Mouse (Mus musculus) cerebellum, adult (tissue): ENCODE measurements around the gene Rpl36.

Source experiments
- ATAC-seq: cut with Nextera tagmentation; 2 replicates; pipeline ENCODE4 v1.9.2; 2017; ENCODE audit warnings: mild to moderate bottlenecking, moderate library complexity, mixed read lengths; ENCODE audit not compliant: insufficient number of reproducible peaks, low FRiP score, low TSS enrichment

The Rpl36 gene

DNA sequence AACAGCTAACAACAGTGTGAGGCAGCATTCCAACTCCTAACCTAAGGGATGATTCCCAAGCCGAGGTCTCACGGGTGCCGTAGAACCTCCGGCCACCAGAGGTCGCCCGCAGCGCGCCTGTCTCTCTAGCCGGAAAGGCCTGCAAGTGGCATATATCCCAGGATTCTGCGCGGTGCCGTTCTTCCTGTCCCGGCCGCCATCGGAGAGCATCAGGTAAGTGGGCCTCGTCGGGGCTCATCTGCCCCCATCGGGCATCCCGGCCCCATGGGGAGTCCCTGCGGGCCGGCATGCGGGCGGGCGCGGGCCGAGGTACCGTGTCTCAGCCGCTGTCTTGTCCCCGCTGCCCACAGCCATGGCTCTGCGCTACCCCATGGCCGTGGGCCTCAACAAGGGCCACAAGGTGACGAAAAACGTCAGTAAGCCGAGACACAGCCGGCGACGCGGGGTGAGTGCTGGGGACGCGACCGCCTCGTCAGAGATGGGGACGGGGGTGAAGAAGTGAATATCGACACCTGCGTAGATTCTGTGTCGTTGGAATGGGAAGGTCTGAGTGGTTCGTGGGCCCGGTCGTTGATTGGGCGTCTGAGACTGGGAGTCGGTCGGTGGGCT, at the start of gene Rpl36:
TSS of gene Rpl36 (plus strand) at position 181 of the 609 bp plus-strand sequence.
- ATAC-seq: peak; percentile 45; the same call in 1 of the 2 replicates

DNA sequence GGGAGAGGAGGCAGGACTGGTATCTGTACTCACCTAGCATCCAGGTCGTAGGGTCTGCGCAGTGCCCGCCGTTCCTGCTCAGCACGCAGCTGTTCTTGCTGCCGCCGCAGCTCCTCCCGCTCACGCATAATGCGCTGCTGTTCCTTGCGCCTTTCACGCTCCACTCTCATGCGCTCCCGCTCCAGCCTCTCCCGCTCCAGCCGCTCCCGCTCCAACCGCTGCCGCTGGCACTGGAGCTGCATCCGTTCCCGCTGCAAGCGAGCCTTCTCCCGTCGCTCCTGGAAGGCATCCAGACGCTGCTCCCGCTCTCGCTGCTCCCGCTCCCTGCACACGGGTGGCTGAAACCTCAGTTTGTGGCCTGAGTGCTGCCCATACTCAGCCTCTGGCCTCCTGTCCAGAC, 46.9 kb upstream of the Rpl36 start:
- no peak for ATAC-seq

GRCm38 (mm10) chr17:56566918-56567317, 46.3 kb upstream of the Rpl36 start:
- no peak for ATAC-seq

DNA sequence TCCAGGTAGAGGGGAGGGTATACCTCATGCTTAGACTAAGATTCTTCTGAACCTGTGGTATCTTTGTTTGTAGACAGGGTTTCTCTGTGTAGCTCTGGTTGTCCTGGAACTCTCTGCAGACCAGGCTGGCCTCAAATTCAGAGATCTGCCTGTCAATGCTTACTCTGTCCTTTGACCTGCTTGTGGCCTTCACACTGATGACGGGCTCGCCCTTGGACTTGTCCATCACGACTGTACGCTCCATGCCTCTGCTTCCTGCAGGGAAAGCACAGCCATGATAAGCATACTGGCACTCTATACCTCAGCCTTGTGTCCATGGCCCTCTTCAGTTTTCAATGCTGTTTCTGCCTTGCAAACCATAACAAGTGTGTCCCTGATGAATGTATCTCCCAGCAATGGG, 45.8 kb upstream of the Rpl36 start:
- ATAC-seq: no peak

DNA sequence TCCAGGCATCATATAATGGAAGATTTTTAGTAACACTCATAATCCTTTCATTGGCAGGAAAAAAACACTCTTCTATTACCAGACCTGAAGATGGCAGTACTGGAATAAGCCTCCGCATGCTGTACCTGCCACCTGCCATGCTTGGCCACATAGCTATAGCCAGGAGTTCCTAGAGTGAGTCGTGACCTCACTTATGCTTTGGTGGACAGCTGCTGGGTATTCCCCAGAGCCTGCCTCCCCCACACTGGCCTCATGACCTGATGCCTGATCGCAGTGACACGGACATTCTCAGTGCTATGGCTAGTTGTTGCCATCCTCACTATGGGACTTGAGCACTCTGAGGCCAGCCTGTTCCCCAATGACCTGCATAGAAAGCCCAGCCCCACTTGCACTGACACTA, 42.9 kb upstream of the Rpl36 start:
- ATAC-seq: no peak

GRCm38 (mm10) chr17:56572154-56572553, 41.1 kb upstream of the Rpl36 start:
- no peak for ATAC-seq

GRCm38 (mm10) chr17:56572939-56573338, 40.3 kb upstream of the Rpl36 start:
- no peak for ATAC-seq

DNA sequence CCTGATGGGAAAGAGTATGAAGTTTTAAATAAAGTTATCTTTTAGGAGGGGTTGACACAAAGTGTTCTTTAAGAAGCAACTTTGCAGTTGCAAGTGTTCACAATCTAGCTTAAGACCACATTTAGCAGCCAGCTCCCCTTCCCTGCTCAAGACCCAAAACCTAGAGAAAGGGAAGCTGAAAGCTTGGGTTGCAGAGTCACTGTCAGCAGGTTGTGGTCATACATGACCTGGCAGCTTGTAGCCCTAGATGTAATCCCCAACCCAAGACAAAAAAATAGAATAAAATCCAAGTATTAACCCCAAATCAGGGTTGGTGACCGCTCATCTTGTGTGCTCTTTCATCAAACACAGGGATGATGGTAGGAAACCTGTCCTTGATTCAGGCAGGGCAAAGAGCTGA, 30.1 kb upstream of the Rpl36 start:
- ATAC-seq: no peak

- no peak for ATAC-seq
Measured at GRCm38 (mm10) chr17:56583611-56584256, 29.5 kb upstream of the Rpl36 start.

GRCm38 (mm10) chr17:56584257-56585130, 28.7 kb upstream of the Rpl36 start, which contains the start of the genes Safb2 and Safb:
Gene Safb2 (minus strand): TSS chr17:56584585.
Gene Safb (plus strand): TSS chr17:56584825.
- ATAC-seq: peak; percentile 77

DNA sequence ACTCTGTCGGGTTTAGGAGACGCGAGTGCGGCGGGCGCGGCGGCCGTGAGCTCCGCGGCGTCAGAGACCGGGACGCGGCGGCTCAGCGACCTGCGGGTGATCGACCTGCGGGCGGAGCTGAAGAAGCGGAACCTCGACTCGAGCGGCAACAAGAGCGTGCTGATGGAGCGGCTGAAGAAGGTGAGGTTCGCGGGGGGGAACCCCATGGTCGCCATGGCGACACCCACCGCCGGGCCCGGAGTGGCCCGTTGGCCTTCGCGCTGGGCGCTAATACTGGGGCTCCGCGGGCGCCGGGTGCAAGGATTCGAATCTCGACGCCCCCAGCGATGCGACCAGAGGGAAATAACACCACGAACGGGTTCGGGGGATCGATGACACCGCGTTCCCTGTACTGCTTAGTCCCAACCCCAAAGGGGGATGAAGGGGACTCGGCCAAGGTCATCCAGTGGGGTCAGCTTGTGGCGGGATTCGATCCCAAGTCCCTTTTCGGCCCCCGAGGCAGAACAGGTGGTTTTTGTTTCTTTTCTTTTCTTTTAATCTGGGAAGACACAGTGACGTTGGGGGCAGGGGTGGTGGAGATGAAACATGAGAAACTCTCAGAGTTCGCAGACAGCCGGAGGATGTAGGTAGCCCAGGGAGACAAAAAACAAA, 27.9 kb upstream of the Rpl36 start:
- ATAC-seq: peak; percentile 29; the same call in 1 of the 2 replicates

- no peak for ATAC-seq
Measured at GRCm38 (mm10) chr17:56587773-56588172, 25.4 kb upstream of the Rpl36 start.

GRCm38 (mm10) chr17:56588921-56589320, 24.3 kb upstream of the Rpl36 start:
- no peak for ATAC-seq

GRCm38 (mm10) chr17:56592553-56592952, 20.7 kb upstream of the Rpl36 start:
- ATAC-seq: no peak

GRCm38 (mm10) chr17:56593527-56594271, 19.5 kb upstream of the Rpl36 start:
- ATAC-seq: no peak

GRCm38 (mm10) chr17:56603186-56604069, 9.8 kb upstream of the Rpl36 start:
- ATAC-seq: no peak

DNA sequence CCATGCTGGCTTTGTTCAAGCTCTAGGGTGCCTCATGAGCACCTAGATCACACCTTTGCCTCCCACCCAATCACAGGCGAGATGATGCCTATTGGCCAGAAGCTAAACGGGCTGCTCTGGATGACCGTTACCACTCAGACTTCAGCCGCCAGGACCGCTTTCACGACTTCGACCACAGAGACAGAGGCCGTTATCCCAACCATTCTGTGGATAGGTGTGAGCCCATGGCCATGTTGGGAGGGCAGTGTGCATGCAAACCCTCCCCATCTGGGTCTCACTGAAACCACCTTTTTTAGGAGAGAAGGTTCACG, 9.2 kb upstream of the Rpl36 start:
- ATAC-seq: no peak

GRCm38 (mm10) chr17:56604422-56604821, 8.8 kb upstream of the Rpl36 start:
- no peak for ATAC-seq

DNA sequence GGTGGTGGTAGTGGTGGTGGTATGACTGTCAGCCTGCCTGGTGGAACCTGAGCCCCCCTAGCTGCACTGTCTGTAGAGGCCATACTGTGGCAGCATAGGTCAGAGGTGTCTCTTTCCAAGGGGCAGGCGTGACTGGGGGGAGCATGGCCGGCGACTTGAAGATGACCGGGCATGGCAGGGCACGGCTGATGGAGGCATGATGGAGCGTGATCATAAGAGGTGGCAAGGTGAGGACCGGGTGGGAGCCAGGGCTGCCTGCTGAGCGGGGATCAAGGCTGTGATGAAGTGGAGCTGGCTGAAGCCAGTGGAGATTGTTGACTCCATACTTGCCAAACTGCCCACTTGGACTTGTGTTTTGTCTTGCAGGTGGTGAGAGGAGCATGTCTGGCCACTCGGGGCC, 7.8 kb upstream of the Rpl36 start:
- ATAC-seq: no peak
